Mouse (Mus musculus): ENCODE data around the gene Mecom. TPM values are rescaled to one million over a fixed set of nuclear protein-coding genes. Genes with fewer than 3 reads are reported as not detected.

Gene Mecom
- polyA plus RNA-seq, 1 experiment from 2014 or later: 26.9 TPM

GRCm38 (mm10) chr3:30181807-30182481 lies 365.9 kb downstream of the Mecom start:
- Histone ChIP-seq H3K4me1 (no peaks in the 10 kb centered on the region), H3K4me3 (no peak overlapping the region), H3K27ac (no peak overlapping the region), H3K36me3 (replicated peaks) (no peaks in the 10 kb centered on the region), H3K27me3 (ENCODE audit: poor library complexity, severe bottlenecking) (no peaks in the 10 kb centered on the region), H3K9me3 (no peaks in the 10 kb centered on the region)
- WGBS: 86% methylated on average over 8 of the region's 8 CpGs
- DNase-seq (ENCODE audit: extremely low spot score, low spot score): no peak

- Histone ChIP-seq H3K27me3 (ENCODE audit: poor library complexity, severe bottlenecking) (no peaks in the 10 kb centered on the region), H3K4me3 (no peak overlapping the region), H3K9me3 (peaks cover 7% of the 10 kb centered on the region; the same call in 1 of the 2 replicates), H3K4me1 (no peaks in the 10 kb centered on the region), H3K36me3 (replicated peaks) (no peaks in the 10 kb centered on the region; the same call in 1 of the 2 replicates), H3K27ac (no peak overlapping the region)
- 95% methylated on average over 5 of the region's 5 CpGs for WGBS
- DNase-seq (ENCODE audit: extremely low spot score, low spot score): no peak
These were observed 371.2 kb downstream of the Mecom start for GRCm38 (mm10) chr3:30176615-30177014.

GRCm38 (mm10) chr3:30173812-30174211 lies 374.0 kb downstream of the Mecom start:
- Histone ChIP-seq H3K36me3 (replicated peaks) (no peaks in the 10 kb centered on the region; the same call in 1 of the 2 replicates), H3K27ac (no peak overlapping the region), H3K9me3 (peaks cover 7% of the 10 kb centered on the region; the same call in 1 of the 2 replicates), H3K4me1 (no peaks in the 10 kb centered on the region), H3K27me3 (ENCODE audit: poor library complexity, severe bottlenecking) (no peaks in the 10 kb centered on the region), H3K4me3 (no peak overlapping the region)
- no peak for DNase-seq (ENCODE audit: extremely low spot score, low spot score)
- WGBS: 91% methylated on average over 3 of the region's 3 CpGs

- H3K36me3 ChIP-seq (replicated peaks): no peaks in the 10 kb centered on the region
- DNase-seq (ENCODE audit: extremely low spot score, low spot score): no peak
- H3K27ac ChIP-seq: no peak overlapping the region
- H3K9me3 ChIP-seq: no peaks in the 10 kb centered on the region
- 90% methylated on average over 3 of the region's 3 CpGs for WGBS
- H3K4me1 ChIP-seq: peaks cover 3% of the 10 kb centered on the region; the same call in 1 of the 2 replicates
- H3K27me3 ChIP-seq (ENCODE audit: poor library complexity, severe bottlenecking): no peaks in the 10 kb centered on the region
- no peak overlapping the region for H3K4me3 ChIP-seq
These were observed 379.2 kb downstream of the Mecom start for GRCm38 (mm10) chr3:30168396-30169186.

GRCm38 (mm10) chr3:30167027-30167426 lies 380.8 kb downstream of the Mecom start:
- no peak for DNase-seq (ENCODE audit: extremely low spot score, low spot score)
- Histone ChIP-seq H3K27ac (no peak overlapping the region), H3K4me1 (peaks cover 3% of the 10 kb centered on the region; the same call in 1 of the 2 replicates), H3K4me3 (no peak overlapping the region), H3K9me3 (no peaks in the 10 kb centered on the region), H3K27me3 (ENCODE audit: poor library complexity, severe bottlenecking) (no peaks in the 10 kb centered on the region), H3K36me3 (replicated peaks) (no peaks in the 10 kb centered on the region)
- 92% methylated on average over 3 of the region's 3 CpGs for WGBS

- H3K27ac ChIP-seq: no peak overlapping the region
- no peaks in the 10 kb centered on the region for H3K9me3 ChIP-seq
- WGBS: 78% methylated on average over 4 of the region's 4 CpGs
- no peak for DNase-seq (ENCODE audit: extremely low spot score, low spot score)
- H3K4me1 ChIP-seq: peaks cover 3% of the 10 kb centered on the region; the same call in 1 of the 2 replicates
- H3K4me3 ChIP-seq: no peak overlapping the region
- no peaks in the 10 kb centered on the region for H3K36me3 ChIP-seq (replicated peaks)
- H3K27me3 ChIP-seq (ENCODE audit: poor library complexity, severe bottlenecking): no peaks in the 10 kb centered on the region; the same call in 1 of the 2 replicates
These were observed 383.0 kb downstream of the Mecom start for GRCm38 (mm10) chr3:30164834-30165233.

GRCm38 (mm10) chr3:30163390-30163789 lies 384.4 kb downstream of the Mecom start:
- Histone ChIP-seq H3K27me3 (ENCODE audit: poor library complexity, severe bottlenecking) (no peaks in the 10 kb centered on the region; the same call in 1 of the 2 replicates), H3K36me3 (replicated peaks) (no peaks in the 10 kb centered on the region), H3K4me1 (peaks cover 3% of the 10 kb centered on the region; the same call in 1 of the 2 replicates), H3K4me3 (no peak overlapping the region), H3K27ac (no peak overlapping the region), H3K9me3 (no peaks in the 10 kb centered on the region)
- WGBS: 93% methylated on average over 4 of the region's 4 CpGs
- DNase-seq (ENCODE audit: extremely low spot score, low spot score): no peak

GRCm38 (mm10) chr3:30160961-30161670 lies 386.7 kb downstream of the Mecom start:
- H3K27me3 ChIP-seq (ENCODE audit: poor library complexity, severe bottlenecking): peaks cover 20% of the 10 kb centered on the region; the same call in 1 of the 2 replicates
- 78% methylated on average over 5 of the region's 5 CpGs for WGBS
- H3K9me3 ChIP-seq: no peaks in the 10 kb centered on the region
- no peaks in the 10 kb centered on the region for H3K36me3 ChIP-seq (replicated peaks)
- H3K4me1 ChIP-seq: peaks cover 8% of the 10 kb centered on the region
- DNase-seq (ENCODE audit: extremely low spot score, low spot score): no peak
- H3K27ac ChIP-seq: no peak overlapping the region
- no peak overlapping the region for H3K4me3 ChIP-seq

- 79% methylated on average over 5 of the region's 5 CpGs for WGBS
- Histone ChIP-seq H3K27ac (no peak overlapping the region), H3K9me3 (no peaks in the 10 kb centered on the region), H3K4me1 (peaks cover 8% of the 10 kb centered on the region), H3K36me3 (replicated peaks) (no peaks in the 10 kb centered on the region), H3K4me3 (no peak overlapping the region), H3K27me3 (ENCODE audit: poor library complexity, severe bottlenecking) (peaks cover 28% of the 10 kb centered on the region)
- DNase-seq (ENCODE audit: extremely low spot score, low spot score): no peak
These were observed 387.5 kb downstream of the Mecom start for GRCm38 (mm10) chr3:30160346-30160745.

- no peak overlapping the region for H3K4me3 ChIP-seq
- H3K4me1 ChIP-seq: peaks cover 22% of the 10 kb centered on the region
- H3K36me3 ChIP-seq (replicated peaks): no peaks in the 10 kb centered on the region
- peaks cover 35% of the 10 kb centered on the region for H3K27me3 ChIP-seq (ENCODE audit: poor library complexity, severe bottlenecking)
- no peak for DNase-seq (ENCODE audit: extremely low spot score, low spot score)
- H3K27ac ChIP-seq: no peak overlapping the region
- no peaks in the 10 kb centered on the region for H3K9me3 ChIP-seq
- WGBS: 88% methylated on average over 7 of the region's 7 CpGs
These were observed 390.6 kb downstream of the Mecom start for GRCm38 (mm10) chr3:30157128-30157670.

GRCm38 (mm10) chr3:30154390-30154789 lies 393.4 kb downstream of the Mecom start:
- peaks cover 28% of the 10 kb centered on the region for H3K4me1 ChIP-seq
- WGBS: 92% methylated on average over 7 of the region's 7 CpGs
- DNase-seq (ENCODE audit: extremely low spot score, low spot score): no peak
- H3K36me3 ChIP-seq (replicated peaks): no peaks in the 10 kb centered on the region
- peaks cover 64% of the 10 kb centered on the region for H3K27me3 ChIP-seq (ENCODE audit: poor library complexity, severe bottlenecking)
- no peak overlapping the region for H3K4me3 ChIP-seq
- H3K27ac ChIP-seq: no peak overlapping the region
- no peaks in the 10 kb centered on the region for H3K9me3 ChIP-seq

- no peak overlapping the region for H3K4me3 ChIP-seq
- no peak for DNase-seq (ENCODE audit: extremely low spot score, low spot score)
- H3K27ac ChIP-seq: no peak overlapping the region
- H3K9me3 ChIP-seq: no peaks in the 10 kb centered on the region
- 60% methylated on average over 3 of the region's 3 CpGs for WGBS
- H3K27me3 ChIP-seq (ENCODE audit: poor library complexity, severe bottlenecking): peaks cover 68% of the 10 kb centered on the region
- H3K4me1 ChIP-seq: peaks cover 28% of the 10 kb centered on the region
- H3K36me3 ChIP-seq (replicated peaks): no peaks in the 10 kb centered on the region
These were observed 393.9 kb downstream of the Mecom start for GRCm38 (mm10) chr3:30153923-30154331.
